Mouse (Mus musculus) heart, embryonic 11.5 days (tissue): ENCODE measurements around the gene Gm20388. TPM values are rescaled to one million over a fixed set of nuclear protein-coding genes. Genes with fewer than 3 reads are reported as not detected.

Experiments
- ATAC-seq: fragments of 200-750 bp; cut with Nextera tagmentation; replicated peaks from 2 replicates; pipeline ENCODE4 v1.8.0; 2017; ENCODE audit warnings: moderate library complexity; ENCODE audit not compliant: insufficient number of reproducible peaks, low FRiP score, low TSS enrichment
- H3K27ac ChIP-seq: fragments of 300-500 bp; sonication (generic); 2 replicates; pipeline ENCODE4 v1.5.1; 2014; ENCODE audit warnings: mild to moderate bottlenecking, low read depth, low read length
- H3K27me3 ChIP-seq: fragments of 300-500 bp; sonication (generic); 2 replicates; pipeline ENCODE4 v1.6.1; 2014; ENCODE audit warnings: mild to moderate bottlenecking, low read length, mixed read lengths; ENCODE audit not compliant: control insufficient read depth, insufficient read depth
- H3K36me3 ChIP-seq: fragments of 300-500 bp; sonication (generic); 2 replicates; pipeline ENCODE4 v1.6.1; 2014; ENCODE audit warnings: mild to moderate bottlenecking, low read length, moderate library complexity, mixed read lengths; ENCODE audit not compliant: control insufficient read depth, insufficient read depth
- H3K4me1 ChIP-seq: fragments of 300-500 bp; sonication (generic); 2 replicates; pipeline ENCODE4 v1.6.1; 2014; ENCODE audit warnings: low read length; ENCODE audit not compliant: control insufficient read depth, insufficient read depth
- H3K4me2 ChIP-seq: fragments of 300-500 bp; sonication (generic); 2 replicates; pipeline ENCODE4 v1.6.1; 2014; ENCODE audit warnings: mild to moderate bottlenecking, moderate library complexity
- H3K4me3 ChIP-seq: fragments of 300-500 bp; sonication (generic); 2 replicates; pipeline ENCODE4 v1.5.1; 2014; ENCODE audit warnings: low read depth, low read length
- H3K9ac ChIP-seq: fragments of 300-500 bp; sonication (generic); 2 replicates; pipeline ENCODE4 v1.6.1; 2014; ENCODE audit warnings: mild to moderate bottlenecking, low read depth, low read length, moderate library complexity
- H3K9me3 ChIP-seq: fragments of 300-500 bp; sonication (generic); replicated peaks from 2 replicates; pipeline ENCODE4 v1.6.1; 2016; ENCODE audit warnings: low read length; ENCODE audit not compliant: control insufficient read depth
- WGBS: fragments of 180-500 bp; shearing (Covaris S2); extraction: QIAGEN DNeasy Blood & Tissue Kit; methylation state at CpG from one replicate; pipeline ENCODE4 v1.1.7; 2014; ENCODE audit not compliant: insufficient replicate concordance; 5-methylcytosine and 5-hydroxymethylcytosine counted together
- polyA plus RNA-seq: library from polyadenylated mRNA; unstranded; fragments of >200 nt; fragmentation: Nextera tagmentation; extraction: Ambion mirVana; gene quantifications from 2 replicates; pipeline ENCODE4 v1.2.1, GENCODE M21; 2014

The Gm20388 gene
- polyA plus RNA-seq, 1 experiment from 2014 or later: 6.4 TPM

- no peak overlapping the region for H3K27ac ChIP-seq
- H3K9me3 ChIP-seq: no peaks in the 10 kb centered on the region
- no peak overlapping the region for H3K4me2 ChIP-seq
- no peak for ATAC-seq
- no peaks in the 10 kb centered on the region for H3K27me3 ChIP-seq
- H3K4me3 ChIP-seq: no peak overlapping the region
- H3K36me3 ChIP-seq: no peaks in the 10 kb centered on the region
- H3K9ac ChIP-seq: no peak overlapping the region
- no peaks in the 10 kb centered on the region for H3K4me1 ChIP-seq
- 37% methylated on average over 8 of the region's 8 CpGs for WGBS
Observed at GRCm38 (mm10) chr8:122162992-122163391, 2252.4 kb downstream of the Gm20388 start.

GRCm38 (mm10) chr8:122167204-122167860, 2256.7 kb downstream of the Gm20388 start:
- WGBS: 43% methylated on average over 14 of the region's 14 CpGs

DNA sequence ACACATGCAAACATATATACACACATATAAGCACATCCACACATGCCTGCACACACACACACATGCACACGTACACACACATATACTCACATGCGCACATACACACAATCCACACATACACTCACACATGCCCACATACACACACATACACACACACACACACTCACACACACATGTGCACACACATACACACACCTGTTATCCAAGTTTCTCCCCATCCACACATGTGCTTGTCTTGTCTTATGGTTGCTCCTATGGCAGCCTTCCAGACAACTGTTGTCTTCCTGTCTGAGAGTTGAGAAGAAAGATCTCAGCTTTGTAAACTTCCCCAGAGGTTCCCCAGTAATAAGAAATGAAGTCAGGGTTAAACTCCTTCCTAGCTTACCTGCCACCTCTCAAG, 2258.8 kb downstream of the Gm20388 start:
- Histone ChIP-seq H3K27ac (no peak overlapping the region), H3K36me3 (no peaks in the 10 kb centered on the region), H3K9me3 (no peaks in the 10 kb centered on the region), H3K4me3 (no peak overlapping the region), H3K4me2 (no peak overlapping the region), H3K27me3 (no peaks in the 10 kb centered on the region; the same call in 1 of the 2 replicates), H3K9ac (no peak overlapping the region), H3K4me1 (peaks cover 3% of the 10 kb centered on the region; the same call in 1 of the 2 replicates)
- ATAC-seq: no peak
- 89% methylated on average over 2 of the region's 2 CpGs for WGBS

More at GRCm38 (mm10) chr8:122167204-122167860, 2256.7 kb downstream of the Gm20388 start:
- Histone ChIP-seq H3K4me3 (no peak overlapping the region), H3K9ac (no peak overlapping the region), H3K9me3 (no peaks in the 10 kb centered on the region), H3K27me3 (no peaks in the 10 kb centered on the region; the same call in 1 of the 2 replicates), H3K4me1 (no peaks in the 10 kb centered on the region), H3K36me3 (no peaks in the 10 kb centered on the region), H3K4me2 (no peak overlapping the region), H3K27ac (no peak overlapping the region)
- ATAC-seq: no peak; the same call in 1 of the 2 replicates

DNA sequence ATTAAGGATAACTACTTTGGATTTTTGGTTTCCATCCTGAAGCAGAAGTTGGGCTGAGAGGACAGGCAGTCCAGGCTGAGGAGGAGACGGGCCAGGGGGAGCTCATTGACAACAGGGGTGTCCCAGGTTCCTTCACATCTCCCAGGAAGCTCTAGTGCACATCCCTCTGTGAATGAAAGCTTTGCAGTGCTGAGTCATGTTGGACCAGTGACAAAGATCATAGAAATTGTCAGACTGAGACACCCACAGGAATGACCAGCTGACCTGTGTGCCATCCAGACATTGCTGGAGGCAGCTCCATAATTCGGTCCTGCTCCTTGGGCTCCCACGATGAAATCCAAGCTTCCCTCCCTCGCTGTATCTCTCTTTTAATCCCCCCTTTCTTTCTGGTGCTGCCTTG, 2261.2 kb downstream of the Gm20388 start:
- ATAC-seq: no peak
- no peak overlapping the region for H3K27ac ChIP-seq
- 82% methylated on average over 4 of the region's 4 CpGs for WGBS
- H3K27me3 ChIP-seq: no peaks in the 10 kb centered on the region; the same call in none of the 2 replicates
- H3K4me3 ChIP-seq: no peak overlapping the region
- no peak overlapping the region for H3K4me2 ChIP-seq
- no peak overlapping the region for H3K9ac ChIP-seq
- H3K4me1 ChIP-seq: peaks cover 3% of the 10 kb centered on the region; the same call in 1 of the 2 replicates
- H3K9me3 ChIP-seq: no peaks in the 10 kb centered on the region
- H3K36me3 ChIP-seq: no peaks in the 10 kb centered on the region

DNA sequence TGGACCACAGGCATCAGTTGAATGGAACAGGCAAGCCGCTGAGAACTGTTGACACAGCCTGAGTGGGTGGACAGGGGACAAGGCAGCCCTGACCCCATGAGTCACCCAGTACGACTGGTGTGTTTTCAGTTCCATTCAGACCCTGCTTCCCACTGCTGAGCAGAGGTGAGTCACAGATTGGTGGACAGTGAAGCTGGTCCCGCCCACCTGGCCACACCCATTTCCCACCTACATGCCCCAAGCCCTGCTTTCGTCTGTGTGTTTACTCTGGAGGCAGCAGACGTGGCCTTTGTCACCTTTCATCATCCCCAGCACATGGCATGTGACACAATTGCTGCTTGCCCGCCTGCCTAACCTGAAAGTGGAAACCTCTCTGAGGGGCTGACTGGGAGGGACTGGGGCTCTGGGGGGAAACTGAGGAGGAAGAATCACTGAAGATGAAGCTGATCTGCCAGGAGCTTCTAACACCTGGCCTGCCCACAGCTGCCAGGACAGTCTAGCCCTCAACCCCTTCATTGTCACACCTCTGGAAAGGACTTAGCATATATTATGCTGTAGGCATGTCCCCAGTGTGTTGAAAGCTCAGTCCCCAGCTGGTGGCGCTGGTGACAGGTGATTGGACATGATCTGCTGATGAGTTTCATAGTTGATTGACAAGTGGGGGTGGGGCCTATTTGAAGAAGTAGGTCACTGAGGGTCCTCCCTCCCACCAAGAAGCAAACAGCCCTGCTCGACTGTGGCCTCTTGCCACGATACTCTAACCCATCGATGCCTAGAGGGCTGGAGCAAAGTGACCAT, 2263.7 kb downstream of the Gm20388 start:
- Histone ChIP-seq H3K4me2 (no peak overlapping the region), H3K9ac (no peak overlapping the region), H3K9me3 (no peaks in the 10 kb centered on the region), H3K27ac (no peak overlapping the region), H3K4me1 (peaks cover 3% of the 10 kb centered on the region; the same call in 1 of the 2 replicates), H3K27me3 (no peaks in the 10 kb centered on the region; the same call in none of the 2 replicates), H3K4me3 (no peak overlapping the region), H3K36me3 (no peaks in the 10 kb centered on the region)
- no peak for ATAC-seq
- WGBS: 36% methylated on average over 10 of the region's 10 CpGs

- Histone ChIP-seq H3K9ac (no peak overlapping the region), H3K4me3 (no peak overlapping the region), H3K9me3 (no peaks in the 10 kb centered on the region), H3K36me3 (no peaks in the 10 kb centered on the region), H3K4me2 (no peak overlapping the region), H3K27me3 (peaks cover 4% of the 10 kb centered on the region), H3K4me1 (peaks cover 12% of the 10 kb centered on the region), H3K27ac (no peak overlapping the region)
- 70% methylated on average over 4 of the region's 4 CpGs for WGBS
- ATAC-seq: no peak
Observed at GRCm38 (mm10) chr8:122178392-122178890, 2267.8 kb downstream of the Gm20388 start.

- WGBS: 68% methylated on average over 7 of the region's 7 CpGs
- H3K4me1 ChIP-seq: peaks cover 9% of the 10 kb centered on the region
Observed at GRCm38 (mm10) chr8:122179354-122179753, 2268.7 kb downstream of the Gm20388 start.

DNA sequence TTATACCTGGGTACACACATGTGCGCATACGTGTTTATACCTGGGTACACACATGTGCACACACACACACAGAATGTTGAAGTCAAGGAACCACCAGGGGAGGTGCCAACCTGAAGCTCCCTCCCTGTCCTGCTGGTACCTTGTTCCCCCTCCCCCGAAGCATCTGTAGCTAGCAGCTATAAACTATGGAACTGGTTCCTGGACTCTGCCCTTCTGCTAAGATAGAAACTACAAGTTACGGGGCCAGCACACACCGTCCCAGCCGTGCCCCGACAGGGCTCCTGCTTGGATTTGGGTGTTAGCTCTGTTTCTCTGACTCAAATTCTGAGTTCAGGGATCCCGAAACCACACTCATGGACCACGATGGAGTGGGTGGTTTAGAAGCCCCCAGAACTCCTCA, 2269.5 kb downstream of the Gm20388 start:
- WGBS: 85% methylated on average over 9 of the region's 9 CpGs

More at GRCm38 (mm10) chr8:122179354-122179753, 2268.7 kb downstream of the Gm20388 start:
- H3K4me3 ChIP-seq: no peak overlapping the region
- H3K4me2 ChIP-seq: no peak overlapping the region
- no peak overlapping the region for H3K9ac ChIP-seq
- no peaks in the 10 kb centered on the region for H3K36me3 ChIP-seq
- H3K9me3 ChIP-seq: no peaks in the 10 kb centered on the region
- H3K27ac ChIP-seq: no peak overlapping the region
- no peak for ATAC-seq
- peaks cover 6% of the 10 kb centered on the region for H3K27me3 ChIP-seq

More for the DNA sequence above, 2269.5 kb downstream of the Gm20388 start:
- H3K4me1 ChIP-seq: peaks cover 9% of the 10 kb centered on the region
- no peak overlapping the region for H3K4me3 ChIP-seq
- ATAC-seq: no peak
- H3K36me3 ChIP-seq: no peaks in the 10 kb centered on the region
- no peaks in the 10 kb centered on the region for H3K9me3 ChIP-seq
- H3K27ac ChIP-seq: no peak overlapping the region
- no peak overlapping the region for H3K4me2 ChIP-seq
- peaks cover 6% of the 10 kb centered on the region for H3K27me3 ChIP-seq
- H3K9ac ChIP-seq: no peak overlapping the region
